Mouse (Mus musculus): Measurements from ENCODE around the gene Dpf3.

DNA sequence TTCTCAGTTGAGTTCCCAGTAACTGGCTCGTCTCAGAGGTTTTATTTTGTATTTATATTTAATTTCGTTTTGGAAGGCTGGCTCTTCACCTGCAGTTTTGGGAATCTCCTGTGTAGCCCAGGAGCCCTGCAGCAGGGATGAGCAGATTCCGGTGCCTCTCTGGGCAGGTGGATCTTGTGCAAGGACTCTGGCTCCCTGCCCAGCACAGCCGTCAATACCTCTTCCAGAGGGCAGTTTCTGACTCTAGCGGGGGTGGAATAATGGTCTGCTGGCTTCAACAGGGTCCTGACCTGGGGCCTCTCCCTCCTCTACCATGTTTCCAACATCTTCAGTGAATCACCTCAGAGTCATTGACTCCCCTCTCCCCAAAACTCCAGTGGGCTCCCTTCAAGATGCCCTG, 283.2 kb downstream of the Dpf3 start:
- TF ChIP-seq CTCF (IDR thresholded peaks at IDR 0.05) (no peak), EP300 (IDR thresholded peaks at IDR 0.05) (no peak)
